Mouse (Mus musculus) kidney, postnatal 4 days (tissue): ENCODE measurements around the gene Nmnat1.
A peak's percentile ranks its signal among the peaks of the same experiment; 100 is the strongest.
"Not testable (repeated sequence)": the region's sequence is repeated elsewhere in the genome, so short reads cannot be mapped to it uniquely, and the experiment has no call there.

ENCODE experiments used
- DNase-seq, 2 experiments: peaks; one replicate each; pipeline ENCODE4 v3.0.0; 2021; ENCODE audit warnings: mixed read lengths in 2 of 2

Gene Nmnat1

GRCm38 (mm10) chr4:149489415-149490240, 4.6 kb upstream of the Nmnat1 start:
- DNase-seq, result no peak

DNA sequence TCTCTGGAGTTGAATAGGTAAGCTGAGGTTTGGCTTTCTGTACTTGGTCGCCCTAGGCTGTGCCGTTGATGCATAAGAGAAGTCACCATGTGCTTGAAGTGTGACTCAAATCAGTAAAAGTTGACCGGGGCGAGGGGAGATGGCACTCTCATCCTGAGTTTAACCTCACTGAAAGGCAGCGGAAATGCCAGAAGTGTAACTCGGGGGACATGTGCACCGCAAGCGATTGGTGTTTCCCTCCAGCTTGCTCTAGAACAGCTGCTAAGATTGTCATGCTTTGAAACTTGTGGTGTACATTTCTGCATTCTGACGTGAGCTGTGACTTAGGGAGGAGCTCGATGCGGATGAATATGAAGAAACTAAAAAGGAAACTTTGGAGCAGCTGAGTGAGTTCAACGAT, 2.7 kb upstream of the Nmnat1 start:
- no peak for DNase-seq

- DNase-seq, result peak; percentile 6 to 34
These were observed 814 bp upstream of the Nmnat1 start for GRCm38 (mm10) chr4:149485825-149486206.

DNA sequence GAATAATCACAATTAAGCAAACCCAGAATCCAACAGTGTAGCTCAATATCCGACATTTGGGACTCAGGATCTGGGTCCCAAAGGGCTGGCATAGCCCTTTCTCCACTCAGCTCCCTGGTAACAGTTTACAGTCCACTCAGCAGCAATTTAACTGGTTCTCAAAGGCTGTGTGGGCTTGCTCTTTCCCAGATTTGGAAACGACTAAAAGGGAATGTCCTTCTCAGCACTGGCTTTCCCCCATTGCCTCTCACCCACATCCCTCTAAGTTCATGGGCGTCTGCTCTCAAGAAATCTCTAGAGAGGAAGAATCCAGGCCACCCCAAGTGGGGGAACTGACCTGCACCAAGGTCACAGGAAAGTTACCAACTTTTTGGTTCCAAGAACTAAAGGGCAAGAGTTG, 436 bp downstream of the Nmnat1 start:
- no peak for DNase-seq

DNA sequence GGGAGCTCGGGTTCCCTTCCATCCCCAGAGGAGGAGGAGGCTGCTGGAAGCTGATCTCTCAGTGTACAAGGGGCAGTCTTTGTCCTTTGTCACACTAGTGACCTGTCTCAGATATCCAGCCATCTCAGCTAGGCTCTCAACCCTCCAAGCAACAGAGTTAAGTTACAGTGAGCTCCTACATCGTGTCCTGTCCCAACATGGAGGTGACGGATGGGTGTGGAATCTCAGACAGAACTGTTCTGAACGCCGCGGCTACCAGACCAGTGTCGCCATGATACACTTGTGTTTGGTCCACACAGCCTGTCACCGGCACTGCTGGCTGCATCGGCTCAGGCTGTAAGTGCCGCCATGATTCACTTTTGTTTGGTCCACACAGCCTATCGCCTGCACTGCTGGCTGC, 7.9 kb downstream of the Nmnat1 start, which contains the start of gene Tmem274:
Gene Tmem274, plus strand, starts transcription at position 301 of the 400 bp plus-strand sequence.
- DNase-seq, result no peak

DNA sequence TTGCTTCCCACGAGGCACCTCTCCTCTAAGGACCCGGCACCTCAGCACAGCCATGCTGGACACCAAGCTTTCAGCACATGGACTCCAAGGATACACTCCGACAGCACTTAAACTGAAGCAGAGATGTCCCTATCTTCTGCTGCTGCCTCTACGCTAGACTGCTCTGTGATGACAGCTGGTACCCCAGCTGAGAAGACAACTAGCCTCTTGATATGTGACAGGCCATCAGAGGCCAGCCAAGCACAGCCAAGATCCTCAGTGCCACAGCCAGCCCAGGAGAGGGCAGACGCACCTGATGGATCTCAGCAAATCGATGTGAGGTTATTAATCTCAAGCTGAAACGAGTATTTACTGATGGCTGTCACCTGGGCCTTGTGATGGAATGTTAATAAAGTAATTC, 9.9 kb downstream of the Nmnat1 start:
- no peak for DNase-seq

DNA sequence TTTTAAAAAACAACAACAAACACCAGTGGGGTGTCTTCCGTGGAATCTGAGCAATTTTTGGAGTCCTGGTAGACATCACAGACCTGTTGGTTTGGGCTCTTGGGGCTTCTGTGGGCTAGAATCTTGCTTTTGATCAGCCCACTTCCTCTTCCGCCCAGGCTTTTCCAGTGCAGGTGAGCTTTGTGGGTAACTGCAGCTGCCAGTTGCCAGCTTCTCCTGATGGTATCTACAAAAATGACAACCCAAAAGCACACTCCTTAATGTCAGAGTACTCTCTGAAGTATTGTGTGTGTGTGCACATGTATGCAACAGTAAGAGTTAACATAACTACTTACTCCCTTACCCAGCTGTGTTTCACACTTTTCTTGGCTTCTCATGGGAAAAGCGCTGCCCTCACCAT, 15.4 kb downstream of the Nmnat1 start:
- no peak for DNase-seq

DNA sequence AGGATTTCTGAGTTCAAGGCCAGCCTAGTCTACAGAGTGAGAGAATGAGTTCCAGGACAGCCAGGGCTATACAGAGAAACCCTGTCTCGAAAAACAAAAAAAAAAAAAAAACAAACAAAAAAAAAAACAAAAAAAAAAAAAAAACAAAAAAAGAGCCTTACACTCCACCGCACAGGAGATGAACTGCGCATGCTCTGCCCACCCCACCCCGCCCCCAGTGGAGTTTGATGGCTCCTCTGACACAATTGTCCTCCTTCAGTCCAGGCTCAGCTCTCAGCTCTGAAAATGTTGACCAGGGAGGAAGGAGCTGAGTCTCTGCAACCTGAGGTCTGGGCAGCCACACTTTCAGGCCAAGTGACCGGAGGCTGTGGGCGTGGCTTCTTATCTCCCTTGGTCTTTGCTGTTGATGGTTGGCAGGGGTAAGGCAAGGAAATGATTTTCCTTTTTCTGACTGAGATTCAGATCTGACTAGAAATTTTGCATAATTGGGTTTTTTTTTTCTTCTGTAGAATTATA, 21.5 kb downstream of the Nmnat1 start:
- no peak for DNase-seq

GRCm38 (mm10) chr4:149462305-149462971, 22.6 kb downstream of the Nmnat1 start:
- no peak for DNase-seq

DNA sequence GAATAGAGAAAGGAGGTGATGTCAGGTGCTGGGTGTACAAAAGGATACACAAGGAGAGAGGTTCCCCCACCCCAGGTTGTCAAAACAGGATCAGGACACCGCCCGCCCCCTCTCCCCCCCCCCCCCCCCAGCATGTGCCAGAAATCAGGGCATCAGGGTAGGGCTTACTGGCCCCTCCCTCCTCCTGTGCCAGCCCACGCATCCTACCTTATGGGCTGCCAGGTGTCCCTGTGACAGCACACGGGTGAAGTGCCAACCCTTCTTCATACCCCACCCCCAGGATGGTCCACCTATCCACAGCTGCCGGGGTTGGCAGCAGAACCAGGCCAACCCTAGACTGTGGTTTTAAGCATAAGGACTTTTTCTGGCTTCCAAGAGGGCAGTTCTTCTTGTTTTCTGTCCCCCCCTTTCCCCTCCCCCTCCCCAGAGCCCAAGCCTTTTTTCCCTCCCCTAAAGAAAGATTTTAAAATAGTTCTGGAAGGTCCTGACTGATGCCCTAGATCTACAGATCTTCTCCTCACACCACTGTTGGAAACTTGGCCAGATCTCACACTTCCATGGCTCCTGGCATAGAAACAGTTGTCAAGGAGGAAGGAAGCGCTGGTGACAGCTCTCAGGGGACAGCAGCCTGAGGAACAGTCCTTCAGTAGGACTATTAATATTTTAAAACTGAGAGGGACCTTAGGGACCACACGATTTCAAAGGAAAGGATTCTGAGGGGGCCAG, 23.3 kb downstream of the Nmnat1 start:
- no peak for DNase-seq

GRCm38 (mm10) chr4:149460475-149460874, 24.5 kb downstream of the Nmnat1 start:
- not testable (repeated sequence) for DNase-seq

DNA sequence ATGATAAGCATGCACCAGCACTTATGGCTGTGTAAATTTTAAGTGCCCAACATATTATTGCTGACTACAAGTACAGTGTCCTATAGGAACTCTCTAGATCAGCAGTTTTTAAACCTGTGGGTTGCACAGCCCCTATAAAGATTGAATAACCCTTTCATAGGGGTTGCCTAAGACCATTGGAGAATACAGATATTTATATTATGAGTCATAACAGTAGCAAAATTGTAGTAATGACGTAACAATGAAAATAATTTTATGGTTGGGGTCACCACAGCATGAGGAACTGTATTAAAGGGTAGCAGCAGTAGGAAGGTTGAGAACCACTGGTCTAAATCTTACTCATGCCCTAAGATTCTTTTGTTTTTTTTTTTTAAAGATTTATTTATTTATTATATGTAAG, 25.6 kb downstream of the Nmnat1 start:
- no peak for DNase-seq

GRCm38 (mm10) chr4:149458526-149458925, 26.5 kb downstream of the Nmnat1 start:
- DNase-seq, result no peak

DNA sequence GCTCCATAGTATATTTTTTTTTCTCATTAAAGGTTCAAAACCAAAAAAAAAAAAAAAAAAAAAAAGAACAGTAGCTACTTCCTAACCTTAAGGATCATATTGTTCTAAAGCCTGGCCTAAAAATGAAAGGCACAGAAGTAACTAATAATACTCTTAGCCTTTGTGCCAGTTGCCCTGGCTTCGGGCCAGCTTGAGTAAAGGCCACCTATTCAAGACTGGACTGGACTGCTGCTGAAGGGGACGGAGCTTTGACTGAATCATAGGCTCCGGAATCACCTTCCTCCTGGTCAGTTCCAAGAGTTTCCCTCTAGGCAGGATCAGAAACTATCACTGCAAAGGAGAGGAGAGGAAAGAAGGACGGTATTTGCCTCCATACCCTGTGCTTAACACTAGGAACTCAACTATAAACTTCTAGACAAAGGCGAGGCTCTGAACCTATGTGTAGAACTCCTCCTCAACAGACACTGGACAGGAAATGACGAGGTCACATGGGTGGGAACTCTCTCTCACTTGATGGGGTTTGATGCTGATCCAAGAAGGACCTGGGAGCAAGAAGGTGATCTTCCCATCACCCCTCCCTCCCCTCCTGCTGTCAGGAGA, 27.1 kb downstream of the Nmnat1 start:
- DNase-seq, result peak; percentile 55 to 71

GRCm38 (mm10) chr4:149457163-149457562, 27.8 kb downstream of the Nmnat1 start:
- not testable (repeated sequence) for DNase-seq

GRCm38 (mm10) chr4:149454879-149455278, 30.1 kb downstream of the Nmnat1 start, which contains the start of gene Rbp7:
Gene Rbp7, minus strand, starts transcription at chr4:149454978.
- DNase-seq, result no peak

DNA sequence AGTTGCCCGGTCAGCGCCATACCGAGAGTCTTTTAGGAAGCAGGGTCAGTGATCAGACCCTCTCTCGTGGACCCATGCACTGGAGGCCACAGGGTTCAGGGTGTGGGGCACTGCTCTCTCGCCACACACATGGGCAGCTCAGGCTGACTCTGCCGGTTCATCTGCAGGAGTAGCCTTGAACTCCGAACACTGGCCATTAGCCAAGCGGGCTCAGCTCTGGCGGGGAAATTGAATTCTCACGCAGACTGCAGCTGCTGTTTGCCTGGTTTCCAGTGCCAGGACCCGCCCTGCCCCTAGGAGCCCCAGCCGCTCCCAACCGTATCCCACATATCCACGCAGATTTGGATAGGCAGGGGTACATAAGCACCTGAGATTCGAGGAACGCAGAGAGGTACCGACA, 30.7 kb downstream of the Nmnat1 start:
- DNase-seq, result no peak

GRCm38 (mm10) chr4:149453656-149454055, 31.3 kb downstream of the Nmnat1 start:
- DNase-seq, result peak; percentile 70 to 72

DNA sequence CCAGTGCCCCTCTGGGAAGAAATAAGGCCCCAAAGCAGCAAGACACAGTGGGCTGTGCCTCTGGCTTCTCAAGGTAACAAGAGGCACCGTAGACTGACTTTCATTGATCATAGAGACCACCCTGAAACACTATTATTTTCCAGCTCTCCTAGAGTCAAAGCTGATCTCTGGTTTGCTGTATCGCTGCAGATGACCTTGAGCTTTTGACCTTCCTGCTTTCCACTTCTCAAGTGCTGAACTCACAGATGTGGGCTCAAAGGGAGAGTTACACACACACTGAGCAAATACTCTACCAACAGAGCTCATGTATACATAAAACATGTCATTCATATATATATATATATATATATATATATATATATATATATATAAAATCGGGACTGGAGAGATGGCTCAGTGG, 34.4 kb downstream of the Nmnat1 start:
- no peak for DNase-seq

DNA sequence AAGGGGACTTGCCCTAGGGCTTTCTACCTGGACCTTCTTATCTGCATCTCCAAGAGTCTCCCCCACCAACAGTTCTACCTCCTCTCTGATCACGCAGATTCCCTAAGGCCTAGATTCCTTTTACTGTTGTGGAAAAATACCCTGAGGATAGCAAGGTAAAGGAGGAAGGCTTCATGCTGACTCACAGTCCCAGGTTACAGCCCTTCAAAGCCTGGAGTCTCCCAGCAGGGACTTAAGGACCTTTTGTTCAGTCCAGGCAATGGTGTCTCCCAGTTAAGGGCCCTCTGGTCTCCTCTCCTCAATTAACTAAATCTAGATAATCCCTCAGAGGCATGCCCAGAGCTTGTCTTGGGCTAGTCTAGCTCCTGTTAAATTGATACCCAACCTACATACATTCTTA, 38.7 kb downstream of the Nmnat1 start:
- no peak for DNase-seq

DNA sequence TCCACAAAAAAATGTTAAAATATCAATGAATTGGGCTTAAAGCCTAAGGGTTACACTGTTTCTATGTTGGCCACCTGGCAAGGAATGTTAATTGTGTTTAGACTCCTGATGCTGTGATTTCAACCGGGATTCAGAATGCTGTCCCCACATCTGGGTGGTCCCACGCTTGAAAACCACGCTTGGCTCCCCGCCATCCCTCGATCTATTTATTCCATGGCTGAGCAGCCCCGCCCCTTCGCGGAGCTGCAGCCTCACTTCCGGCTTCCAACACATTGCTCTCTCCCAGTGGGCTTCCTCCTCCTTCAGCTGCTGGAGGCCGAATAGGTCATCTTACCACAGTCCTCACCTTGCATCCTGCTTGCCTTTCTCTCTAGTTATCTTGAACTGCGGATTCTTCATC, 39.1 kb downstream of the Nmnat1 start:
- DNase-seq, result peak; percentile 82 to 89

GRCm38 (mm10) chr4:149444964-149445701, 39.9 kb downstream of the Nmnat1 start:
- DNase-seq, result peak; percentile 94 to 97
